ENCODE assay signal across 9 mouse cellular contexts in genomic region chr4:119004178-119004577, GRCm38 (mm10). TPM values are rescaled to one million over a fixed set of nuclear protein-coding genes. Genes with fewer than 3 reads are reported as not detected.
DNase-seq lines count a peak whose midpoint lies in the region; ATAC-seq and TF ChIP-seq lines count a peak whose summit lies in the region.
"Had no signal": no experiment of that assay in that cellular context is flagged by ENCODE, and none has a peak within 500 bp of the region (broad histone marks: within the 10 kb centered on the region; RNA-seq: fewer than 3 reads in every experiment).

No protein-coding gene starts in this region.

- no peak overlapping the region for H3K9ac ChIP-seq in kidney, embryonic 15.5 days
- H3K9ac ChIP-seq: neural tube, embryonic 13.5 days had no signal

- no peak overlapping the region for H3K4me2 ChIP-seq in kidney, embryonic 15.5 days
- H3K4me2 ChIP-seq: neural tube, embryonic 13.5 days had no signal

- H3K4me1 ChIP-seq in kidney, embryonic 15.5 days, result peaks cover 12% of the 10 kb centered on the region
- peaks cover 88% of the 10 kb centered on the region for H3K4me1 ChIP-seq in E14TG2a.4 (replicated peaks; ENCODE audit: low read depth, low read length)

- WGBS in kidney, embryonic 15.5 days, result 69% methylated on average over 3 of the region's 3 CpGs

- DNase-seq in kidney, adult 18-20 months, result peak; percentile 61
- peak; percentile 74 for DNase-seq in NIH3T3 (ENCODE audit: low read depth)
- peak; percentile 67 for DNase-seq in kidney, adult 9 months
- DNase-seq in left cerebral cortex, adult 18-20 months (ENCODE audit: low spot score in 2 of 2), result no peak
- DNase-seq in left cerebral cortex, adult 11 months (ENCODE audit: low spot score), result no peak

- H3K27ac ChIP-seq in kidney, embryonic 15.5 days, result no peak overlapping the region
- H3K27ac ChIP-seq: neural tube, embryonic 13.5 days had no signal

- H3K4me3 ChIP-seq in kidney, embryonic 15.5 days (replicated peaks), result no peak overlapping the region
- H3K4me3 ChIP-seq in E14TG2a.4 (replicated peaks; ENCODE audit: low read length), result peak overlapping the region; percentile 10; the same call in 1 of the 2 replicates
- H3K4me3 ChIP-seq: neural tube, embryonic 13.5 days had no signal

- H3K36me3 ChIP-seq in kidney, embryonic 15.5 days, result no peaks in the 10 kb centered on the region
- no peaks in the 10 kb centered on the region for H3K36me3 ChIP-seq in E14TG2a.4 (ENCODE audit: insufficient read depth, low read length)
- H3K36me3 ChIP-seq: neural tube, embryonic 13.5 days had no signal

- H3K27me3 ChIP-seq in kidney, embryonic 15.5 days, result no peaks in the 10 kb centered on the region; the same call in 1 of the 2 replicates
- H3K27me3 ChIP-seq in E14TG2a.4 (ENCODE audit: insufficient read depth, low read length), result no peaks in the 10 kb centered on the region
- H3K27me3 ChIP-seq: neural tube, embryonic 13.5 days had no signal

- no peak; the same call in 1 of the 2 replicates for TF ChIP-seq CTCF in E14TG2a.4 (conservative IDR thresholded peaks at IDR 0.05; ENCODE audit: low read length)

- no peaks in the 10 kb centered on the region for H3K9me3 ChIP-seq in kidney, embryonic 15.5 days (replicated peaks)
- no peaks in the 10 kb centered on the region for H3K9me3 ChIP-seq in E14TG2a.4 (ENCODE audit: low read length)
- H3K9me3 ChIP-seq: neural tube, embryonic 13.5 days had no signal

- no peak for ATAC-seq in kidney, embryonic 15.5 days (replicated peaks; ENCODE audit: low FRiP score)

RNA-seq across cellular contexts. Expression of gene Lao1, which starts 42.8 kb away (rescaled TPM):
- polyA plus RNA-seq in kidney, embryonic 15.5 days (2015; fragmentation: Nextera tagmentation; extraction: Ambion mirVana), result not detected in 2 replicates
- total RNA-seq in left cerebral cortex, adult 18-20 months (2021), result not detected
- polyA plus RNA-seq: limb, embryonic 11.5 days; neural tube, embryonic 13.5 days had no signal

Comparison
In these comparisons a context has a peak if more than half of its experiments do, and no peak if none do; other contexts are left out.
1. DNase-seq: peak in kidney, adult 18-20 months (single experiment), NIH3T3 (single experiment) and kidney, adult 9 months (single experiment); none in left cerebral cortex, adult 18-20 months (0 of 2) and left cerebral cortex, adult 11 months (single experiment).